Mouse (Mus musculus) E14TG2a.4 (cell line): ENCODE data around the gene Tcl1b1.

Source experiments
- CTCF ChIP-seq: conservative IDR thresholded peaks from 2 replicates; pipeline ENCODE4 v1.5.1; 2014; ENCODE audit warnings: low read length
- NANOG ChIP-seq: IDR thresholded peaks from 2 replicates; pipeline ENCODE4 v1.6.1; 2014; ENCODE audit warnings: borderline replicate concordance, low read length, mixed read lengths
- POU5F1 ChIP-seq: IDR thresholded peaks from 2 replicates; pipeline ENCODE4 v1.6.1; 2014; ENCODE audit warnings: low read length, borderline replicate concordance

DNA sequence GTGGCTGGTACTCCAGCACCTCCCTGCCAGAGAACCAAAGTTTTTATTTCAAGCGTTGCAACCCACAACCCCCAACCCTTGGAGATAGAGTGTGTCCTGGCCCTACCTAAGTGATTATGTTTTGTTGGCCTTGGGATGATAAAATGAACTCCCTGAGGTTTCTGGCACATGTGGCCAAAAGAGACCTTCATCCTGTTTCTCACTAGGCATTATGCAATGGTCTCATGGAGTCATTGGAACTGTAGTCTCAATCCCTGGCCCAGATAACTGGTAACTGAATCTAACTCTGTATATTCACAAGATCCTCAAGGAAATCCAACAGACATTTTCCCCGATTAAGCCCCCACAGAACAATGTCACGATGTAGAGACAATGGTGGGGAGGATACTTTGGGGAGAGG is 16.4 kb upstream of the Tcl1b1 start:
- TF ChIP-seq NANOG (no peak), CTCF (no peak), POU5F1 (no peak)
